Mouse (Mus musculus) midbrain, embryonic 12.5 days (tissue): Measurements from ENCODE around the gene Cep112. TPM values are rescaled to one million over a fixed set of nuclear protein-coding genes. Genes with fewer than 3 reads are reported as not detected.

Source experiments
- ATAC-seq: fragments of 200-750 bp; cut with Nextera tagmentation; 2 replicates; pipeline ENCODE4 v1.8.0; 2017; ENCODE audit warnings: low read depth, moderate TSS enrichment, moderate library complexity; ENCODE audit not compliant: low FRiP score
- H3K27ac ChIP-seq: fragments of 300-500 bp; sonication (generic); replicated peaks from 2 replicates; pipeline ENCODE4 v1.5.1; 2016; ENCODE audit warnings: mild to moderate bottlenecking
- H3K27me3 ChIP-seq: fragments of 300-500 bp; sonication (generic); 2 replicates; pipeline ENCODE4 v1.6.1; 2016; ENCODE audit warnings: mild to moderate bottlenecking
- H3K36me3 ChIP-seq: fragments of 300-500 bp; sonication (generic); 2 replicates; pipeline ENCODE4 v1.6.1; 2016
- H3K4me1 ChIP-seq: fragments of 300-500 bp; sonication (generic); 2 replicates; pipeline ENCODE4 v1.6.1; 2016
- H3K4me2 ChIP-seq: fragments of 300-500 bp; sonication (generic); replicated peaks from 2 replicates; pipeline ENCODE4 v1.6.1; 2016; ENCODE audit warnings: mild to moderate bottlenecking, moderate library complexity
- H3K4me3 ChIP-seq: fragments of 300-500 bp; sonication (generic); 2 replicates; pipeline ENCODE4 v1.5.1; 2016; ENCODE audit warnings: mild to moderate bottlenecking
- H3K9ac ChIP-seq: fragments of 300-500 bp; sonication (generic); replicated peaks from 2 replicates; pipeline ENCODE4 v1.6.1; 2016; ENCODE audit warnings: mild to moderate bottlenecking, moderate library complexity
- H3K9me3 ChIP-seq: fragments of 300-500 bp; sonication (generic); 2 replicates; pipeline ENCODE4 v1.6.1; 2016; ENCODE audit warnings: mild to moderate bottlenecking
- WGBS: fragments of 180-500 bp; shearing (Covaris S2); methylation state at CpG from one replicate; pipeline ENCODE4 v1.1.7; 2016; 5-methylcytosine and 5-hydroxymethylcytosine counted together
- polyA plus RNA-seq: library from polyadenylated mRNA; unstranded; fragments of >200 nt; fragmentation: Nextera tagmentation; extraction: Ambion mirVana; gene quantifications from 2 replicates; pipeline ENCODE4 v1.2.1, GENCODE M21; 2016

Cep112 gene
- polyA plus RNA-seq, 1 experiment from 2014 or later = 30.1 TPM

- H3K27ac ChIP-seq = no peak overlapping the region
- H3K4me3 ChIP-seq = no peak overlapping the region
- 84% methylated on average over 8 of the region's 8 CpGs for WGBS
- no peaks in the 10 kb centered on the region for H3K9me3 ChIP-seq
- no peak overlapping the region for H3K9ac ChIP-seq
- no peak overlapping the region for H3K4me2 ChIP-seq
- no peak for ATAC-seq
- H3K36me3 ChIP-seq = no peaks in the 10 kb centered on the region
- H3K27me3 ChIP-seq = no peaks in the 10 kb centered on the region
- no peaks in the 10 kb centered on the region for H3K4me1 ChIP-seq
These were observed 39.1 kb downstream of the Cep112 start for GRCm38 (mm10) chr11:108464138-108464537.

- H3K9me3 ChIP-seq = no peaks in the 10 kb centered on the region
- H3K4me2 ChIP-seq = no peak overlapping the region
- ATAC-seq = no peak
- no peaks in the 10 kb centered on the region for H3K36me3 ChIP-seq
- no peaks in the 10 kb centered on the region for H3K4me1 ChIP-seq
- no peak overlapping the region for H3K9ac ChIP-seq
- no peak overlapping the region for H3K27ac ChIP-seq
- WGBS = 88% methylated on average over 4 of the region's 4 CpGs
- H3K27me3 ChIP-seq = no peaks in the 10 kb centered on the region
- H3K4me3 ChIP-seq = no peak overlapping the region
These were observed 39.8 kb downstream of the Cep112 start for GRCm38 (mm10) chr11:108464715-108465301.

GRCm38 (mm10) chr11:108475738-108476137, 50.7 kb downstream of the Cep112 start:
- ATAC-seq = no peak
- no peaks in the 10 kb centered on the region for H3K36me3 ChIP-seq
- WGBS = 77% methylated on average over 7 of the region's 7 CpGs

GRCm38 (mm10) chr11:108476226-108476625, 51.2 kb downstream of the Cep112 start:
- Histone ChIP-seq H3K4me1 (no peaks in the 10 kb centered on the region), H3K4me3 (no peak overlapping the region), H3K4me2 (no peak overlapping the region), H3K27ac (no peak overlapping the region), H3K9ac (no peak overlapping the region), H3K9me3 (no peaks in the 10 kb centered on the region), H3K27me3 (no peaks in the 10 kb centered on the region), H3K36me3 (no peaks in the 10 kb centered on the region)
- no peak for ATAC-seq
- 80% methylated on average over 1 of the region's 1 CpGs for WGBS

More at GRCm38 (mm10) chr11:108475738-108476137, 50.7 kb downstream of the Cep112 start:
- H3K4me3 ChIP-seq = no peak overlapping the region
- H3K4me1 ChIP-seq = no peaks in the 10 kb centered on the region
- no peaks in the 10 kb centered on the region for H3K27me3 ChIP-seq
- no peaks in the 10 kb centered on the region for H3K9me3 ChIP-seq
- no peak overlapping the region for H3K4me2 ChIP-seq
- H3K9ac ChIP-seq = no peak overlapping the region
- H3K27ac ChIP-seq = no peak overlapping the region

GRCm38 (mm10) chr11:108483976-108484375, 59.0 kb downstream of the Cep112 start:
- Histone ChIP-seq H3K4me3 (no peak overlapping the region), H3K4me2 (no peak overlapping the region), H3K9ac (no peak overlapping the region), H3K27ac (no peak overlapping the region), H3K4me1 (no peaks in the 10 kb centered on the region), H3K9me3 (no peaks in the 10 kb centered on the region), H3K36me3 (no peaks in the 10 kb centered on the region), H3K27me3 (no peaks in the 10 kb centered on the region)
- ATAC-seq = no peak
- WGBS = 50% methylated on average over 4 of the region's 4 CpGs

GRCm38 (mm10) chr11:108488256-108488655, 63.3 kb downstream of the Cep112 start:
- WGBS = 88% methylated on average over 2 of the region's 2 CpGs
- H3K27ac ChIP-seq = no peak overlapping the region
- no peak overlapping the region for H3K4me2 ChIP-seq

GRCm38 (mm10) chr11:108489863-108490262, 64.9 kb downstream of the Cep112 start:
- peaks cover 4% of the 10 kb centered on the region; the same call in 1 of the 2 replicates for H3K36me3 ChIP-seq
- H3K4me3 ChIP-seq = no peak overlapping the region
- H3K4me2 ChIP-seq = no peak overlapping the region
- no peaks in the 10 kb centered on the region for H3K4me1 ChIP-seq
- 93% methylated on average over 4 of the region's 4 CpGs for WGBS
- H3K27ac ChIP-seq = no peak overlapping the region
- no peaks in the 10 kb centered on the region for H3K9me3 ChIP-seq
- no peak for ATAC-seq
- H3K9ac ChIP-seq = no peak overlapping the region
- H3K27me3 ChIP-seq = no peaks in the 10 kb centered on the region

More at GRCm38 (mm10) chr11:108488256-108488655, 63.3 kb downstream of the Cep112 start:
- Histone ChIP-seq H3K27me3 (no peaks in the 10 kb centered on the region), H3K9ac (no peak overlapping the region), H3K4me1 (no peaks in the 10 kb centered on the region), H3K4me3 (no peak overlapping the region), H3K9me3 (no peaks in the 10 kb centered on the region), H3K36me3 (peaks cover 4% of the 10 kb centered on the region; the same call in 1 of the 2 replicates)
- no peak for ATAC-seq

GRCm38 (mm10) chr11:108508190-108508589, 83.2 kb downstream of the Cep112 start:
- H3K36me3 ChIP-seq = no peaks in the 10 kb centered on the region
- no peak overlapping the region for H3K27ac ChIP-seq
- no peaks in the 10 kb centered on the region for H3K9me3 ChIP-seq
- no peaks in the 10 kb centered on the region for H3K4me1 ChIP-seq
- no peaks in the 10 kb centered on the region for H3K27me3 ChIP-seq
- 89% methylated on average over 5 of the region's 5 CpGs for WGBS
- H3K4me2 ChIP-seq = no peak overlapping the region
- H3K9ac ChIP-seq = no peak overlapping the region
- no peak for ATAC-seq
- no peak overlapping the region for H3K4me3 ChIP-seq

- Histone ChIP-seq H3K36me3 (no peaks in the 10 kb centered on the region), H3K9ac (no peak overlapping the region), H3K27me3 (no peaks in the 10 kb centered on the region), H3K27ac (no peak overlapping the region), H3K9me3 (no peaks in the 10 kb centered on the region), H3K4me1 (no peaks in the 10 kb centered on the region), H3K4me3 (no peak overlapping the region), H3K4me2 (no peak overlapping the region)
- ATAC-seq = no peak
- 71% methylated on average over 5 of the region's 5 CpGs for WGBS
These were observed 102.9 kb downstream of the Cep112 start for GRCm38 (mm10) chr11:108527725-108528363.

- no peaks in the 10 kb centered on the region for H3K36me3 ChIP-seq
- H3K9ac ChIP-seq = no peak overlapping the region
These were observed 107.9 kb downstream of the Cep112 start for GRCm38 (mm10) chr11:108532901-108533300.

GRCm38 (mm10) chr11:108534014-108534413, 109.0 kb downstream of the Cep112 start:
- H3K4me3 ChIP-seq = no peak overlapping the region
- no peak overlapping the region for H3K27ac ChIP-seq
- 90% methylated on average over 3 of the region's 3 CpGs for WGBS
- ATAC-seq = no peak
- H3K4me1 ChIP-seq = no peaks in the 10 kb centered on the region
- no peaks in the 10 kb centered on the region for H3K36me3 ChIP-seq
- no peak overlapping the region for H3K4me2 ChIP-seq
- no peak overlapping the region for H3K9ac ChIP-seq
- no peaks in the 10 kb centered on the region for H3K27me3 ChIP-seq
- no peaks in the 10 kb centered on the region for H3K9me3 ChIP-seq

More at GRCm38 (mm10) chr11:108532901-108533300, 107.9 kb downstream of the Cep112 start:
- no peak for ATAC-seq
- no peak overlapping the region for H3K4me3 ChIP-seq
- no peak overlapping the region for H3K4me2 ChIP-seq
- no peak overlapping the region for H3K27ac ChIP-seq
- no peaks in the 10 kb centered on the region for H3K27me3 ChIP-seq
- no peaks in the 10 kb centered on the region for H3K4me1 ChIP-seq
- WGBS = 89% methylated on average over 1 of the region's 1 CpGs
- no peaks in the 10 kb centered on the region for H3K9me3 ChIP-seq

- H3K27me3 ChIP-seq = no peaks in the 10 kb centered on the region
- no peak overlapping the region for H3K27ac ChIP-seq
- 13% methylated on average over 4 of the region's 4 CpGs for WGBS
- ATAC-seq = no peak; the same call in 1 of the 2 replicates
- no peak overlapping the region for H3K9ac ChIP-seq
- H3K4me1 ChIP-seq = peaks cover 5% of the 10 kb centered on the region; the same call in 1 of the 2 replicates
- no peaks in the 10 kb centered on the region for H3K36me3 ChIP-seq
- no peaks in the 10 kb centered on the region for H3K9me3 ChIP-seq
- H3K4me3 ChIP-seq = no peak overlapping the region
- no peak overlapping the region for H3K4me2 ChIP-seq
These were observed 128.1 kb downstream of the Cep112 start for GRCm38 (mm10) chr11:108552997-108553622.
